Mouse (Mus musculus) heart, postnatal 0 days (tissue): ENCODE measurements around the gene Copa. TPM values are rescaled to one million over a fixed set of nuclear protein-coding genes. Genes with fewer than 3 reads are reported as not detected.

ENCODE experiments used
- ATAC-seq: fragments of 200-750 bp; cut with Nextera tagmentation; 2 replicates; pipeline ENCODE4 v1.8.0; 2017; ENCODE audit warnings: low read depth, moderate number of reproducible peaks, moderate library complexity; ENCODE audit not compliant: insufficient read depth
- DNase-seq: peaks from one replicate; pipeline ENCODE4 v3.0.0-alpha.2; 2016; ENCODE audit warnings: low spot score
- H3K27ac ChIP-seq: fragments of 300-500 bp; sonication (generic); 2 replicates; pipeline ENCODE4 v1.5.1; 2014; ENCODE audit warnings: low read depth, mild to moderate bottlenecking
- H3K27me3 ChIP-seq: fragments of 300-500 bp; sonication (generic); 2 replicates; pipeline ENCODE4 v1.6.1; 2014; ENCODE audit warnings: low read length, mixed read lengths; ENCODE audit not compliant: control insufficient read depth, insufficient read depth
- H3K36me3 ChIP-seq: fragments of 300-500 bp; sonication (generic); replicated peaks from 2 replicates; pipeline ENCODE4 v1.6.1; 2014; ENCODE audit warnings: low read length, mixed read lengths; ENCODE audit not compliant: control insufficient read depth, insufficient read depth
- H3K4me1 ChIP-seq: fragments of 300-500 bp; sonication (generic); 2 replicates; pipeline ENCODE4 v1.6.1; 2014; ENCODE audit warnings: antibody characterized with exemption; ENCODE audit not compliant: control insufficient read depth, insufficient read depth
- H3K4me2 ChIP-seq: fragments of 300-500 bp; sonication (generic); 2 replicates; pipeline ENCODE4 v1.6.1; 2014; ENCODE audit warnings: low read depth, mild to moderate bottlenecking, low read length, moderate library complexity
- H3K4me3 ChIP-seq: fragments of 300-500 bp; sonication (generic); 2 replicates; pipeline ENCODE4 v1.5.1; 2014; ENCODE audit warnings: low read depth, low read length
- H3K9ac ChIP-seq: fragments of 300-500 bp; sonication (generic); replicated peaks from 2 replicates; pipeline ENCODE4 v1.6.1; 2014; ENCODE audit warnings: low read depth, low read length, mixed read lengths
- H3K9me3 ChIP-seq: fragments of 300-500 bp; sonication (generic); replicated peaks from 2 replicates; pipeline ENCODE4 v1.6.1; 2016; ENCODE audit warnings: low read length; ENCODE audit not compliant: control insufficient read depth
- CTCF ChIP-seq: IDR thresholded peaks from 2 replicates; pipeline ENCODE4 v1.5.1; 2016; ENCODE audit warnings: antibody characterized with exemption, control low read depth, low read depth
- EP300 ChIP-seq: IDR thresholded peaks from 2 replicates; pipeline ENCODE4 v1.6.1; 2016; ENCODE audit warnings: antibody characterized with exemption, low read depth
- WGBS: fragments of 180-500 bp; shearing (Covaris S2); extraction: QIAGEN DNeasy Blood & Tissue Kit; methylation state at CpG from one replicate; pipeline ENCODE4 v1.1.7; 2014; 5-methylcytosine and 5-hydroxymethylcytosine counted together
- polyA plus RNA-seq: library from polyadenylated mRNA; unstranded; fragments of >200 nt; fragmentation: Nextera tagmentation; extraction: Ambion mirVana; gene quantifications from 2 replicates; pipeline ENCODE4 v1.2.1, GENCODE M21; 2015
- total RNA-seq: library from RNA; depleted of rRNA; stranded (reverse); fragments of >200 nt; gene quantifications from 2 replicates; pipeline ENCODE4 v1.2.3, GENCODE M21; 2014; ENCODE audit warnings: low replicate concordance

The Copa gene
- total and polyA plus RNA-seq, 2 experiments from 2014 or later, result 101 to 148 TPM

DNA sequence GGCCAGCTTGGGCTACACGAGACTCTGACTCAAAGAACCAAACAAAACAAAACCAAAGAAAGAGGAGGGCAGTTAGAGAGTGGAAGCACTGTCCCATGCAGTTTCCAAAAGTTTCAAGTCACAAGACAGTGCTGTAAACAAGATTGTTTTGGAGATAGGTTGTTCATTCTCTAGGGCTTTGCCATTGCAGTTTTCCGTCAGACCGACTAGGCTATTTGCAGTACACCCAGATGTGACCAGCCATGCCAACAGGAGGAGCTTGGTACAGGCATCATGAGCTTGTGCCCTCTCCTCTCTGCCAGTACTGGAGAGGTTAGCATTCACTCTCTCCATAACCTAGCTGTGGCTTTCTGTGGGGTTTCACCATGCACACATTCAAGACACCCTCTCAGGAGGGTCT lies 11.2 kb downstream of the Copa start:
- DNase-seq (peak; percentile 7), ATAC-seq (peak; percentile 74)
- no peak overlapping the region for H3K4me3 ChIP-seq
- 38% methylated on average over 3 of the region's 3 CpGs for WGBS
- H3K4me2 ChIP-seq, result no peak overlapping the region
- H3K36me3 ChIP-seq, result peaks cover 78% of the 10 kb centered on the region
- H3K27ac ChIP-seq, result peak overlapping the region; percentile 79
- no peaks in the 10 kb centered on the region for H3K9me3 ChIP-seq
- no peak for TF ChIP-seq CTCF
- peaks cover 12% of the 10 kb centered on the region; the same call in 1 of the 2 replicates for H3K4me1 ChIP-seq
- H3K9ac ChIP-seq, result no peak overlapping the region
- H3K27me3 ChIP-seq, result no peaks in the 10 kb centered on the region

DNA sequence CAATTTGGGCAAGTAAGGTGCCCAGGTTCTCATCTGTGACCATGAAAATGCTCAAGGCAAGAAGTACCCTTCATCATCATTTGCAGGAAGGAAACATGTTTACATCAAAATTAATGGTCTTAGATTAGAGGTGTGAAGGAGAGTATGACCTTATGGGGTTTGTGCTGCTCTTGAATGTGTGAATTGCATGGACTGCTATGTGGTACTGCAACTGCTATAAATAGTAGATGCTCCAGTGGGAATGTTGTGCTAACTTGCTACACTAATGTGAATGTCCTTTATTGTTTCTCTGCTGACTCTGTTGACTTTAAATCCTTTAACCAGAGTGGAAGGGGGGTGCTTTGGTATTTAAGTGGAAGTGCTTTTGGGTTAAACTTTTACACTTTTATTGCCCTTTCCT lies 12.0 kb downstream of the Copa start:
- peaks cover 74% of the 10 kb centered on the region for H3K36me3 ChIP-seq
- H3K4me2 ChIP-seq, result no peak overlapping the region
- peak overlapping the region; percentile 79 for H3K27ac ChIP-seq

GRCm38 (mm10) chr1:172095202-172095601 lies 12.9 kb downstream of the Copa start:
- no peak for ATAC-seq

More for the DNA sequence above, 12.0 kb downstream of the Copa start:
- DNase-seq, result peak; percentile 65
- Histone ChIP-seq H3K4me1 (peaks cover 12% of the 10 kb centered on the region; the same call in 1 of the 2 replicates), H3K9ac (no peak overlapping the region), H3K27me3 (no peaks in the 10 kb centered on the region), H3K9me3 (no peaks in the 10 kb centered on the region), H3K4me3 (no peak overlapping the region)
- peak; percentile 93 for ATAC-seq
- TF ChIP-seq CTCF (no peak), EP300 (no peak)

DNA sequence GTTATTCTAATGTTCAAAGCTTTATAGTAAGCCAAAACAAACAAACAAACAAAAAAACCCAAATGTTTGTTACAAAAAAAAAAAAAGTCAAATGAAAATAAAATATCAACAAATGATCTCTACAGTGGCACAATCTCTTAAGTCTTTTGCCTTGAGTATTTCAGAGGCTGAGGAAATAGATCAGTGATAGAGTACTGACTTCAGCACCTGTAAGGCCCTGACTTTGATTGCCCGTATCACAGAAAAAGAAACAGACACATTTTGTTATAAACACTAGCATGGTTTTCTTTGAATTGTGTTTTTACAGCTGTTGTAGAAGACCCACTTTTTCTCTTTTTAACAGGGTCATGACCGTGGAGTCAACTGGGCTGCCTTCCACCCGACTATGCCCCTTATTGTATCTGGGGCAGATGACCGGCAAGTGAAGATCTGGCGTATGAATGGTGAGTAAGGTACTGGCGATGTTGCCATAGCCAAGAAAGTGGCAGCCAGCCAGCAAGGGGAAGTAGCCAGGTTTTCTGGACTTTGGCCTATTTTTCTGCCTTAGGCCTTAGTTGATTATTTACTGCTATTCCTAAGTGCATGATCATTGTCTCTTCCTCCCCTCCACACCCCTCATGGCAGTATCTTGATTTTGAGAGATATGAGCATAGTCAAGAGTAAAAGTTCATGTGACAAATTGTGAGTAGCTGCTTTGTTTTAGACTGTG lies 17.1 kb downstream of the Copa start:
- 80% methylated on average over 6 of the region's 6 CpGs for WGBS
- TF ChIP-seq EP300, result no peak
- TF ChIP-seq CTCF, result no peak
- no peak overlapping the region for H3K4me2 ChIP-seq
- no peak overlapping the region for H3K9ac ChIP-seq
- H3K9me3 ChIP-seq, result no peaks in the 10 kb centered on the region
- no peak overlapping the region for H3K27ac ChIP-seq
- peaks cover 73% of the 10 kb centered on the region for H3K36me3 ChIP-seq
- no peak overlapping the region for H3K4me3 ChIP-seq
- 0 out of 2 replicates have a peak, but pooled peaks cover 8% of the 10 kb centered on the region for H3K4me1 ChIP-seq
- DNase-seq, result no peak
- no peak for ATAC-seq
- H3K27me3 ChIP-seq, result no peaks in the 10 kb centered on the region

More at GRCm38 (mm10) chr1:172095202-172095601, 12.9 kb downstream of the Copa start:
- H3K27ac ChIP-seq, result peak overlapping the region; percentile 79
- H3K9me3 ChIP-seq, result no peaks in the 10 kb centered on the region
- H3K4me2 ChIP-seq, result no peak overlapping the region
- H3K4me1 ChIP-seq, result peaks cover 12% of the 10 kb centered on the region; the same call in 1 of the 2 replicates
- WGBS, result 28% methylated on average over 6 of the region's 6 CpGs
- H3K4me3 ChIP-seq, result no peak overlapping the region
- no peaks in the 10 kb centered on the region for H3K27me3 ChIP-seq
- DNase-seq, result no peak
- TF ChIP-seq CTCF (no peak), EP300 (no peak)
- peaks cover 71% of the 10 kb centered on the region for H3K36me3 ChIP-seq
- H3K9ac ChIP-seq, result no peak overlapping the region

GRCm38 (mm10) chr1:172103619-172104018 lies 21.3 kb downstream of the Copa start:
- Histone ChIP-seq H3K27me3 (no peaks in the 10 kb centered on the region), H3K27ac (no peak overlapping the region), H3K36me3 (peaks cover 90% of the 10 kb centered on the region), H3K9me3 (no peaks in the 10 kb centered on the region), H3K4me1 (no peaks in the 10 kb centered on the region), H3K9ac (no peak overlapping the region), H3K4me3 (no peak overlapping the region), H3K4me2 (no peak overlapping the region)
- no peak for DNase-seq
- no peak for TF ChIP-seq CTCF
- no peak for TF ChIP-seq EP300
- WGBS, result 70% methylated on average over 4 of the region's 4 CpGs
- no peak for ATAC-seq

DNA sequence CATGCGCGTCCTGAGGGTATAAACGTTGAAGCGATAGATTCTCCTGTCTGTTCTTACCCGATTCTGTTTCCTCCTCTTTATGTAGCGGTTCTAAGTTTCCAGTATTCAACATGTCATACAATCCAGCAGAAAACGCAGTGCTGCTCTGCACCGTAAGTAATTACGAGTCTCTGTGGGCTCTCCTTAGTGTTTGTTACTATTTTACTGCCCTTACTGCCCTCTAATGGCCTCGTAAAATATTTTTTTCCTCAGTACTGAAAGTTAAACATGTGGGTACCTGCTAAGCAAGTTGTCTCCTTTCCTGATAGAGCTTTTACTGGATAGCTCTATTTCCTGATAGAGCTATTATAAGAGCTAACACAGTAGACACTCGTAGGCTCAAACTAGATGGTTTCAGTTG lies 22.8 kb downstream of the Copa start:
- Histone ChIP-seq H3K4me2 (no peak overlapping the region), H3K9ac (no peak overlapping the region), H3K4me1 (no peaks in the 10 kb centered on the region), H3K36me3 (peaks cover 95% of the 10 kb centered on the region), H3K27me3 (no peaks in the 10 kb centered on the region), H3K9me3 (no peaks in the 10 kb centered on the region), H3K27ac (no peak overlapping the region), H3K4me3 (no peak overlapping the region)
- DNase-seq, result no peak
- ATAC-seq, result no peak
- peak; percentile 4; the same call in 1 of the 2 replicates for TF ChIP-seq CTCF
- TF ChIP-seq EP300, result no peak
- WGBS, result 77% methylated on average over 11 of the region's 11 CpGs
